Mouse (Mus musculus): ENCODE measurements around the gene Hoxa10. TPM values are rescaled to one million over a fixed set of nuclear protein-coding genes. Genes with fewer than 3 reads are reported as not detected.

Hoxa10 gene
- total and polyA plus RNA-seq, 3 experiments: not detected

- no peak for DNase-seq
These were observed 4.5 kb upstream of the Hoxa10 start for GRCm38 (mm10) chr6:52245040-52245756.

GRCm38 (mm10) chr6:52244471-52245039 is 3.9 kb upstream of the Hoxa10 start:
- DNase-seq: no peak

GRCm38 (mm10) chr6:52243681-52244121 is 3.0 kb upstream of the Hoxa10 start:
- DNase-seq: no peak

- no peak for DNase-seq
These were observed 2.2 kb upstream of the Hoxa10 start for GRCm38 (mm10) chr6:52242801-52243332.

DNA sequence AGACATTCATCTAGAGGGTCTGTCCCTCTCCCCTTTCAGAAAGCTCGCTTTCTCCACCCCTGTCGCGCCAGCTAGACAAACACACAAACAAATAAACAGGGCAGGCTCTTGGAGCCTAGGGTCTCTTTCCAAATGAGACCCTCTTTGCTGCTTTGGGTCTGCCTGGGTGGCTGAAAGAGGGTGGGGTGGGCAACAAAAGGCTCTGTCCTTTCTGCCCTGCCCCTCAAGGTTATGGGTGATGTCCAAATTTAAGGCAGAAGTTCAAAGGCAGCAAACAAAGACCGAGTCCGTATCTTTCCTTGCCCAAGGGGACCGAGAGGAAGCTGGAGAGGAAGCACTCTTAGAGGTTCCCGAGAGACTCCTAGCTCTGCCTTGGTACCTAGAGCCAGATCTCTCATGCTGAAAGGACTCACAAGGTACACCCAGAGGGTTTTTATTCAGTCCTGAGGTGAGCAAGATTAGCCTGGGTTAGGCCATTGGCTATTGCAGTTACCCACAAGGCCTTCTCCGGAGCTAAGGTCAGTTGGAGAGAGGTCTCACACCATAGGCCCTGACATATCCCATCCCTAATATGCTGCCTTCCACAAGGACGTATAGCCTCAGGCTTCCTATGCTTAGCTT is 457 bp upstream of the Hoxa10 start:
- DNase-seq: no peak

- no peak for DNase-seq
These were observed 847 bp downstream of the Hoxa10 start for GRCm38 (mm10) chr6:52239625-52240388.

DNA sequence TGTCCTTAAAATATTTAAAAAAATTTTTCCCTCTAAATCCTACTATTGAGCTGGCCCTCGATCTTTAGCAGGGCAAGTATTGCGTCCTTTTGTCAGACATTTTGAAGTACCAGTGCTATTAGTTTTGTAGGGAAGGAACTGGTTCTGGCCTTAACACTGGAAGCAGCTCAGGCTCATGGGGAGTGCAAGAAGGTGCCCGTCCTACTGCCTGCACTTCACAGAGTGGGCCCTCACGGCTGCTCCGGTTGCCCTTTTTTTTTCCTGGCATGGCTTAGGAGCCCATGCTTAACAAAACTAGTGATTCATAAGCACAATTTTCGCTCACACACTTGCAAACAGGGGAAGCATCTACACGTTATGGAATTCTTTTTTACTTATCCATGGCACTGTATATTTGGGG is 1.7 kb downstream of the Hoxa10 start:
- no peak for DNase-seq

- DNase-seq: no peak
These were observed 2.5 kb downstream of the Hoxa10 start for GRCm38 (mm10) chr6:52238155-52238545.

GRCm38 (mm10) chr6:52237346-52238154 is 3.1 kb downstream of the Hoxa10 start:
- no peak for DNase-seq

- DNase-seq: no peak
These were observed 3.8 kb downstream of the Hoxa10 start for GRCm38 (mm10) chr6:52236806-52237205.

DNA sequence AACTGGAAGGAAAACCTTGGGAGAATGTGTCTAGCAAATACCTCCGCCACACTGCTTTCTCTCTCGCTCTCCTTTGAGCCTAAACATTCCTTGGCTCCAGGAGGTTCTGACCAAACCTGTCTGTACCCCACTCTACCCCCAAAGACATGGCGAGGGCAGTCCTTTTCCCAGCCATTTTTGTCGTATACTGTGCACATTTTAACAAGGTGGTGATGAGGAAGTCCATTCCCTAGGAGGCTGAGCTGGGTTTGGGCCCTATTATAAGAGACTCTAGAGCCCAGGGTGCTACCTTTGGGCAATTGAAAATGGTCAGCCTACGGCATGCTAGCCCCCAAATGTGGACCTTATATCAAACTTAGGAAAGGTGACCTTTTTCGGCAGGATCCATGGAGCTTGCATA is 4.8 kb downstream of the Hoxa10 start:
- no peak for DNase-seq

- no peak for DNase-seq
These were observed 5.4 kb downstream of the Hoxa10 start for GRCm38 (mm10) chr6:52235267-52235666.

DNA sequence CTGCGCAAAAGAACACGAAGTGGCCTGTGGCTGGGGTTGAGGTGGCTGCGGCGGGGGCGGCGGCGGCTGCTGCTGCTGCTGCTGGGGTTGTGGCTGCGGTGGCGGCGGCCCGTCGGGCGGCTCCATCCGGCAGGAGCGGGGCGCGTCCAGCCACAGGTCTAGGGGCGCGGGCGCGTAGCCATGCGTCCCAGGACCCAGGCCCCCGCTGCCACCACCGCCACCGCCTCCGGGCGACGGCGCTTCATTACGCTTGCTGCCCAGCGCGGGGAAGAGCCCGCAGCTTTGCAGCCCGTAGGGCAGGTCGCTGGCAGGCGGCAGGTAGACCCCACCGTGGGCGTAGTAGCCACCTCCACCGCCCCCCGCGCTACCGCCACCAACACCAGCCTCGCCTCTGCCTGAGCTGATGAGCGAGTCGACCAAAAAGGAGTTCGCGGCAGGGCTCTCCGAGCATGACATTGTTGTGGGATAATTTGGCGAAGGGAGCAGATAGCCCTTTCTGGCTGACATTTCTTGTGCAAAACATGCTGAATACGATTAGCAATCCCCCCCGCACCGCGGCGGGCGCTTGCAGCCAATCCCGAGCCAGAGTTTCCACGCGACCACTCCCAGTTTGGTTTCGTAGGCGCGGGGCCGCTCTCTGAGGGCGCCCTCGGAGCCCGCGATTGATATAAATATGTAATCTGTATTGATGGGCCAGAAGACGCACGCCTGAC is 6.1 kb downstream of the Hoxa10 start:
- no peak for DNase-seq

DNA sequence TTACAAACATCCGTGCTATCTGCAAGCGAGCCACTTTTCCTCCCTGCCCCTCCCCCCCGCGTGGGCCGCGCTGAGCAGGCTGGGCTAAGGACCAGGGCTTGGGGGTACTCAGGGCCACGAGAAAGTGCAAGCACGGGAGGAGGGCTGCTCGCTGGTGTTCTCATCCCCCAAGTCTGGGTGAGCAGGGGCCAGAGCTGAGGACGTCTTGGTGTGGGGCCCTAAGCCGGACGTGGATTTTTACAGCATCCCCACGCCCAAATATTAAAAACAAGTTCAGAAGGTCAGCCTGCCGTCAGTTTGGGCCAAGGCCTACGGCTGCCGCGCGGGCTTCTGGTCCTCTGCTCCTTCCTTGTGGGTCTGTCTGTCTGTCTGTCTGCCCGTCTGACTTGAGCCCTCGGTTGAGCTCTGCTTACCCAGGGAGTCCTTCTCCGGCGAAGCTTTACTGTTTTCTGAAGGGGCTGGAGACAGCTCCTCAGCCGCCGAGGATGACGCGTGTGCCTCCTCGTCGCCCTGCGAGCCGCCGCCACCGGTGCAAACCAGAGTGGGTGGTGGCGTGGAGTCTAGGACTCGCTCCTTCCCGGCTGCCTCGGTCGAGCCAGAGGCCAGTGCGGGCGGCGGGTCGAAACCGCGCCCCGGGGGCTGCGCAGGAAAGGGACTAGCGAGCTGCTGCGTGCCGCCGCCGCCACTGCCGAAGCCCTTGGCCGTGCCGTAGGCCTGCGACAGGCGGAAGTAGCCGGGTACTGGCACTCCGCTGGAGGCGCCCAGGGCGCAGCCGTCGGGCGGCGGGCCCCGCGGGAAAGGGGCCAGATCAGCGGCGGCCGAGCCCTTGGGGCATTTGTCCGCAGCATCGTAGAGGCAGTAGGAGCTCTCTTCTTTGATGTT is 6.9 kb downstream of the Hoxa10 start:
- no peak for DNase-seq

GRCm38 (mm10) chr6:52232984-52233545 is 7.6 kb downstream of the Hoxa10 start:
- DNase-seq: no peak

DNA sequence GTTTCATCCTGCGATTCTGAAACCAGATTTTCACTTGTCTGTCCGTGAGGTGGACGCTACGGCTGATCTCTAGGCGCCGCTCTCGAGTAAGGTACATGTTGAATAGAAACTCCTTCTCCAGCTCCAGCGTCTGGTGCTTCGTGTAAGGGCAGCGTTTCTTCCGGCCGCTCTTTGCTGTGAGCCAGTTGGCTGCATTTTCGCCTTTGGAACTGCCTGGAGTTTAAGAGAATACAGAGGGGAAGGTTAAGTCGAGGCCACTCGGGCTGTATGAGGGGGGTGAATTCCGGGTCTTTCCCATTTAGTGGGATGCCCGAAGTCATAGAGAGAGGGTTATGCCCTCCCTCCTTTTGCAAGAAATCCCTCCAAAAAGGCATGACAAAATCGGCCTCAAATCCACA is 8.1 kb downstream of the Hoxa10 start:
- no peak for DNase-seq

DNA sequence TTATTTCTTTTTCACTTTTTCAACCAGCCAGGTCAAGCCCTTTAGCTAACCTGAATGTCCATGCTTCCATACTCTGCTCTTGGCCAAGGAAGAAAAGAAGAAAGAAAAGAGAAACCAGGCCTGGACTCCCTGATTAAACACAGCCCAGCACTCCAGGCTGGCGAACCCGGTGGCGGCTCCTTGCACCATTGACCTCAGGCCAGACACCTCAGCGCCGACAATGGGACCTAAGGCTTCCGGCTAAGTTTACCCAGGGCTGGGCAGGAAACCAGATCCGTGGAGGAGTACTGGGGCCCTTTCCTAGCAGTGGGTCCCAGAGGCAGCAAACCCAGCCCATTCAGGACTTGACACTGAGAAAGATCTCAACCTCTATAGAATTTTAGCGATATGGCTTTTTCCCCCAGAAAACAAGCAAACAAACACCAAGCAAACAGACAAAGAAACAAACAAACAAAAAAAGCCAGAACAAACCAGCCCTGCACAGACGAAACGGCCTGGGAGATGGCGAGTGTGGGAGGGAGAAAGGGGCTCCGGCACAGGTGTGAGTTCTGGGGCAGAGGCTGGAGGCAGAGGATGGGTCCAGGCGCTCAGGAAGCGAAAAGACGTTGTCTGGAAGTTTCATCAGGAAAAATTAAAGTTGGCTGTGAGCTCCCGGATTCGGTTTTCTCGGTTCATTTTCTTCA is 8.6 kb downstream of the Hoxa10 start:
- DNase-seq: no peak

DNA sequence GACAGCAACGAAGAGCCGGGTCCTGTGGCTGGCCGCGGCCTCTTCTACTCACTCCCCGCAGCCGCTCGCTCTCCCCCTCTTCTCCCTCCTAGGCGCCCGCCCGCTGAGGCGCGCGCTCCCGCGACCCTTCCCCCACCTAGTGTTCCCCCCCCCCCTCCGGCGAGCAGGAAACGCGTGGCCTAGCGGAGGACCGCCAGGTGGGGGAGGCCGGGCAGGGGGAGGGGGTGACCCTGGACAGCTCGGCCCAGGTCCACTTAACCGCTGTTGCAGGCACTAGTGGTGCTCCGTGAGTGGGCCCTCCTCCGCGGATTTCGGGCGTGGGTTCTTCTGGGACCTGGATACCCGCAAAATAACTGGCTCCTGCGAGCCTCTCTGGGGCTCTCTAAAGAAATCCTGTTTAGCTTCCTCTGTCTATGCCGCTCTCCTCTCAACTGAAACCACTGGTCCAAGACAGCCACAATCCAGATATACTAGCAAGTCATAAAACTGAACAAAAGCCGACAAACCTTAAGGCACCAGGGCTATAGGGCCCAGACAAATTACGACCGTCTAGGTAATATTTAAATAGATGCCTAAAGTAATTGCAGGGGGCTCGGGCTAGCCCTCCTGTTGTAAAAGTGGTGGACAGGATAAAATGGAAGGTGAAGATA is 10.0 kb downstream of the Hoxa10 start, which contains the start of gene Hoxa9:
TSS of gene Hoxa9 (minus strand) at position 574 of the 650 bp plus-strand sequence.
- DNase-seq: no peak
